Mouse (Mus musculus): ENCODE results near the gene Dus1l. TPM values are rescaled to one million over a fixed set of nuclear protein-coding genes. Genes with fewer than 3 reads are reported as not detected.
"Not testable (repeated sequence)": the region's sequence is repeated elsewhere in the genome, so short reads cannot be mapped to it uniquely, and the experiment has no call there.

Dus1l gene
- polyA plus RNA-seq, 1 experiment from 2014 or later = 50.0 TPM

- not testable (repeated sequence) for H3K9me3 ChIP-seq; H3K4me3 ChIP-seq; H3K27ac ChIP-seq (replicated peaks); H3K4me1 ChIP-seq; ATAC-seq (replicated peaks); H3K9ac ChIP-seq (replicated peaks); H3K36me3 ChIP-seq; H3K27me3 ChIP-seq; H3K4me2 ChIP-seq (replicated peaks)
- 78% methylated on average over 3 of the region's 7 CpGs for WGBS
Observed at GRCm38 (mm10) chr11:120767023-120767422, 29.2 kb downstream of the Dus1l start.

- H3K4me3 ChIP-seq; H3K9ac ChIP-seq (replicated peaks); ATAC-seq (replicated peaks); H3K36me3 ChIP-seq; H3K9me3 ChIP-seq; H3K4me1 ChIP-seq; H3K4me2 ChIP-seq (replicated peaks); H3K27me3 ChIP-seq; H3K27ac ChIP-seq (replicated peaks): not testable (repeated sequence)
- 4% methylated on average over 4 of the region's 23 CpGs for WGBS
Observed at GRCm38 (mm10) chr11:120763121-120763999, 32.8 kb downstream of the Dus1l start.

- ATAC-seq (replicated peaks); H3K4me3 ChIP-seq; H3K36me3 ChIP-seq; H3K9ac ChIP-seq (replicated peaks); H3K4me2 ChIP-seq (replicated peaks); H3K9me3 ChIP-seq; H3K27ac ChIP-seq (replicated peaks); H3K27me3 ChIP-seq; H3K4me1 ChIP-seq: not testable (repeated sequence)
- 17% methylated on average over 14 of the region's 14 CpGs for WGBS
Observed at GRCm38 (mm10) chr11:120762672-120763041, 33.5 kb downstream of the Dus1l start, which contains the start of gene Hmga1b. TSS of gene Hmga1b (plus strand) at chr11:120762794.

GRCm38 (mm10) chr11:120761811-120762671 is 34.2 kb downstream of the Dus1l start:
- Histone ChIP-seq H3K27me3 (0 out of 2 replicates have a peak, but pooled peaks cover 2% of the 10 kb centered on the region), H3K9me3 (no peaks in the 10 kb centered on the region), H3K27ac (replicated peaks) (no peak overlapping the region), H3K4me3 (no peak overlapping the region), H3K36me3 (no peaks in the 10 kb centered on the region), H3K9ac (replicated peaks) (no peak overlapping the region), H3K4me2 (replicated peaks) (no peak overlapping the region), H3K4me1 (0 out of 2 replicates have a peak, but pooled peaks cover 3% of the 10 kb centered on the region)
- WGBS = 75% methylated on average over 14 of the region's 14 CpGs
- ATAC-seq (replicated peaks) = no peak

- no peak overlapping the region for H3K9ac ChIP-seq (replicated peaks)
- H3K9me3 ChIP-seq = no peaks in the 10 kb centered on the region
- 92% methylated on average over 9 of the region's 9 CpGs for WGBS
- no peaks in the 10 kb centered on the region for H3K36me3 ChIP-seq
- 0 out of 2 replicates have a peak, but pooled peaks cover 2% of the 10 kb centered on the region for H3K27me3 ChIP-seq
- H3K4me2 ChIP-seq (replicated peaks) = no peak overlapping the region
- no peak for ATAC-seq (replicated peaks)
- H3K4me3 ChIP-seq = no peak overlapping the region
- H3K27ac ChIP-seq (replicated peaks) = no peak overlapping the region
- 0 out of 2 replicates have a peak, but pooled peaks cover 3% of the 10 kb centered on the region for H3K4me1 ChIP-seq
Observed at GRCm38 (mm10) chr11:120760236-120760635, 36.0 kb downstream of the Dus1l start.

GRCm38 (mm10) chr11:120751606-120752005 is 44.6 kb downstream of the Dus1l start:
- Histone ChIP-seq H3K9me3 (no peaks in the 10 kb centered on the region), H3K27me3 (no peaks in the 10 kb centered on the region), H3K27ac (replicated peaks) (no peak overlapping the region), H3K9ac (replicated peaks) (no peak overlapping the region), H3K4me3 (no peak overlapping the region), H3K4me2 (replicated peaks) (no peak overlapping the region), H3K4me1 (no peaks in the 10 kb centered on the region), H3K36me3 (no peaks in the 10 kb centered on the region)
- ATAC-seq (replicated peaks) = no peak
- 72% methylated on average over 4 of the region's 4 CpGs for WGBS

GRCm38 (mm10) chr11:120749430-120749829 is 46.8 kb downstream of the Dus1l start:
- Histone ChIP-seq H3K27ac (replicated peaks) (no peak overlapping the region), H3K4me3 (no peak overlapping the region), H3K27me3 (no peaks in the 10 kb centered on the region), H3K36me3 (no peaks in the 10 kb centered on the region), H3K4me1 (no peaks in the 10 kb centered on the region), H3K9ac (replicated peaks) (no peak overlapping the region), H3K4me2 (replicated peaks) (no peak overlapping the region), H3K9me3 (no peaks in the 10 kb centered on the region)
- WGBS = 63% methylated on average over 8 of the region's 8 CpGs
- no peak for ATAC-seq (replicated peaks)

GRCm38 (mm10) chr11:120747974-120748373 is 48.2 kb downstream of the Dus1l start:
- no peak overlapping the region for H3K4me2 ChIP-seq (replicated peaks)
- H3K4me1 ChIP-seq = no peaks in the 10 kb centered on the region
- H3K36me3 ChIP-seq = no peaks in the 10 kb centered on the region
- 80% methylated on average over 4 of the region's 4 CpGs for WGBS
- no peak for ATAC-seq (replicated peaks)
- no peak overlapping the region for H3K9ac ChIP-seq (replicated peaks)
- no peak overlapping the region for H3K27ac ChIP-seq (replicated peaks)
- no peaks in the 10 kb centered on the region for H3K9me3 ChIP-seq
- H3K4me3 ChIP-seq = no peak overlapping the region
- no peaks in the 10 kb centered on the region for H3K27me3 ChIP-seq

GRCm38 (mm10) chr11:120744121-120744701 is 52.0 kb downstream of the Dus1l start:
- no peaks in the 10 kb centered on the region for H3K36me3 ChIP-seq
- H3K27ac ChIP-seq (replicated peaks) = no peak overlapping the region
- no peak overlapping the region for H3K4me3 ChIP-seq
- no peak for ATAC-seq (replicated peaks)
- H3K4me2 ChIP-seq (replicated peaks) = no peak overlapping the region
- no peaks in the 10 kb centered on the region for H3K4me1 ChIP-seq
- H3K27me3 ChIP-seq = no peaks in the 10 kb centered on the region
- 79% methylated on average over 7 of the region's 7 CpGs for WGBS
- no peaks in the 10 kb centered on the region for H3K9me3 ChIP-seq
- H3K9ac ChIP-seq (replicated peaks) = no peak overlapping the region

GRCm38 (mm10) chr11:120740981-120741380 is 55.2 kb downstream of the Dus1l start:
- 92% methylated on average over 5 of the region's 5 CpGs for WGBS
- Histone ChIP-seq H3K9ac (replicated peaks) (no peak overlapping the region), H3K4me3 (no peak overlapping the region), H3K27ac (replicated peaks) (no peak overlapping the region), H3K9me3 (no peaks in the 10 kb centered on the region), H3K36me3 (no peaks in the 10 kb centered on the region), H3K4me2 (replicated peaks) (no peak overlapping the region), H3K4me1 (no peaks in the 10 kb centered on the region), H3K27me3 (no peaks in the 10 kb centered on the region)
- ATAC-seq (replicated peaks) = no peak

Data from forebrain, embryonic 15.5 days (tissue).